Mouse (Mus musculus) megakaryocyte, embryonic 14.5 days (primary cell): ENCODE measurements around the gene Gm281.

Experiments used
- FLI1 ChIP-seq: IDR thresholded peaks from 2 replicates; pipeline ENCODE4 v1.6.1; 2012; ENCODE audit warnings: low read length, inconsistent platforms, mixed read lengths
- GATA1 ChIP-seq: IDR thresholded peaks from 3 replicates; pipeline ENCODE4 v1.6.1; 2012; ENCODE audit warnings: mixed read lengths, low read length, inconsistent platforms, borderline replicate concordance

DNA sequence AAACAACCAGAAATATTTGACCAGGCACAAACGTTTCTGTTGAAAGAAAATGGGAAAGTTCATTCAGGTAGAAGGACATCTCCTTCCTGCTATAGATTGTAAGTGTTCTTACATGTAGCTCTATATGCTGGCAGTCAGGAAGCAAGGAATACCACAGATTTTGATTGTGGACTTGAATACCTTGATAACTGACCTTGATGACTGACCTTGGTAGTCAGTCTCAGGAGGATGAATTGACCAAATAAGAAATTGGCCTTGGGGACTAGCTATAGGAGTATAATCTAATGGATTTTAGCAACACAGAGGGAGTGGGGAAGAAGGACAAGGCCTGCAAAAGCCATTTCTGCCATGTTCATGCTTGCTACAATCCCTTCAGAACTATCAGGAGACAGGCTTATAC, 123.8 kb downstream of the Gm281 start:
- TF ChIP-seq GATA1 (no peak), FLI1 (no peak)
